8 mouse cellular contexts compared by ENCODE assay signal in the genomic region with DNA sequence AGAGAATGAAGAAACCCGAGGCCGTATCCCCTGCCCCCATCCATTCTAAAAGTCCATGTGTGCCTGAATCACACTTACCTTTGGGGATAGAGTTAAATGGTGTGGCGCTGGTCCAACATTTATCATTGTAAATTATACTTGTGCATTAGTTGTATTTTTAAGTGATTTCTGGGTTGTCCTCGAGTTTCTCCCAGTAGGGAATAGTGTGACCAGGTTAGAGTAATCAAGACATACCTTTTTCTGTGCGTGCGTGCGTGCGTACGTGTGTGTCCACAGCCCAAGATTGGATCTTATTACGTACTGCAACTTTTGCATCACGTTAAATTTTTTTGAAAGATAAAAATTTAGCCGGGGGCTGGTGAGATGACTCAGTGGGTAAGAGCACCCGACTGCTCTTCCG. TPM values are rescaled to one million over a fixed set of nuclear protein-coding genes. Genes with fewer than 3 reads are reported as not detected.
A peak's percentile ranks its signal among the peaks of the same experiment; 100 is the strongest.
DNase-seq lines count a peak whose midpoint lies in the region; ATAC-seq and TF ChIP-seq lines count a peak whose summit lies in the region.

No protein-coding gene starts in this region.

- peak overlapping the region; percentile 96 for H3K4me3 ChIP-seq in limb, embryonic 14.5 days (replicated peaks; ENCODE audit: low read length)
- peak overlapping the region; percentile 86 for H3K4me3 ChIP-seq in stomach, postnatal 0 days (ENCODE audit: low read depth, low read length)

- TF ChIP-seq POLR2A in limb, embryonic 14.5 days (IDR thresholded peaks at IDR 0.05; ENCODE audit: borderline replicate concordance, extremely low read depth, insufficient read depth, insufficient read length) = no peak

- peaks cover 21% of the 10 kb centered on the region for H3K36me3 ChIP-seq in limb, embryonic 14.5 days (ENCODE audit: control insufficient read depth, insufficient read depth, low read length)
- H3K36me3 ChIP-seq in stomach, postnatal 0 days (ENCODE audit: control insufficient read depth, insufficient read depth, low read length) = 0 out of 2 replicates have a peak, but pooled peaks cover 3% of the 10 kb centered on the region

- WGBS in limb, embryonic 14.5 days = 43% methylated on average over 14 of the region's 14 CpGs
- WGBS in stomach, postnatal 0 days = 37% methylated on average over 14 of the region's 14 CpGs

- H3K9me3 ChIP-seq in limb, embryonic 14.5 days (ENCODE audit: control insufficient read depth, low read length) = no peaks in the 10 kb centered on the region
- no peaks in the 10 kb centered on the region for H3K9me3 ChIP-seq in stomach, postnatal 0 days (ENCODE audit: control insufficient read depth, low read length)

- H3K9ac ChIP-seq in limb, embryonic 14.5 days (ENCODE audit: low read depth, low read length, severe bottlenecking) = peak overlapping the region; percentile 55
- peak overlapping the region; percentile 64 for H3K9ac ChIP-seq in stomach, postnatal 0 days (ENCODE audit: low read length)

- H3K4me1 ChIP-seq in limb, embryonic 14.5 days (ENCODE audit: control insufficient read depth, insufficient read depth, low read length) = peaks cover 20% of the 10 kb centered on the region
- H3K4me1 ChIP-seq in stomach, postnatal 0 days (replicated peaks; ENCODE audit: control insufficient read depth, insufficient read depth) = 0 out of 2 replicates have a peak, but pooled peaks cover 2% of the 10 kb centered on the region

- no peak for TF ChIP-seq CTCF in stomach, postnatal 0 days (IDR thresholded peaks at IDR 0.05; ENCODE audit: low read depth)

- ATAC-seq in limb, embryonic 14.5 days (ENCODE audit: low FRiP score, low read depth) = no peak
- ATAC-seq in stomach, postnatal 0 days (ENCODE audit: low FRiP score, low TSS enrichment) = no peak

- H3K4me2 ChIP-seq in limb, embryonic 14.5 days (replicated peaks; ENCODE audit: low read depth, low read length, severe bottlenecking) = peak overlapping the region; percentile 78
- peak overlapping the region; percentile 80 for H3K4me2 ChIP-seq in stomach, postnatal 0 days (replicated peaks; ENCODE audit: low read depth)

- H3K27me3 ChIP-seq in limb, embryonic 14.5 days (ENCODE audit: control insufficient read depth, insufficient read depth, low read length) = no peaks in the 10 kb centered on the region
- H3K27me3 ChIP-seq in stomach, postnatal 0 days (ENCODE audit: control insufficient read depth, insufficient read depth, low read length) = no peaks in the 10 kb centered on the region

- TF ChIP-seq EP300 in stomach, postnatal 0 days (optimal IDR thresholded peaks at IDR 0.05) = no peak

- peak; percentile 45 to 68 for DNase-seq in cerebellum, postnatal 10 days
- no peak for DNase-seq in cerebellum, postnatal 25 days
- peak; percentile 15 for DNase-seq in thymus, postnatal 4 days
- DNase-seq in thymus, postnatal 25 days = no peak
- peak; percentile 45 for DNase-seq in limb, embryonic 14.5 days (ENCODE audit: low spot score)
- no peak for DNase-seq in stomach, postnatal 0 days (ENCODE audit: low spot score)
- DNase-seq in urinary bladder, postnatal 4 days (ENCODE audit: low spot score in 2 of 2) = no peak
- no peak for DNase-seq in frontal cortex, postnatal 36 days (ENCODE audit: low spot score in 2 of 2)

- peak overlapping the region; percentile 94 for H3K27ac ChIP-seq in limb, embryonic 14.5 days (replicated peaks; ENCODE audit: low read depth, low read length)
- peak overlapping the region; percentile 96 for H3K27ac ChIP-seq in stomach, postnatal 0 days (replicated peaks)

RNA-seq across cellular contexts. Expression of a gene that starts 0.8 kb away (rescaled TPM):
- polyA plus RNA-seq in limb, embryonic 14.5 days (2012; rRNA removed) = 26.4 and 36.6 TPM in 2 replicates
- 44.4 TPM in 2 replicates for polyA plus RNA-seq in limb, embryonic 14.5 days (2014; fragmentation: Nextera tagmentation; extraction: Ambion mirVana)
- polyA plus RNA-seq in stomach, postnatal 0 days (2015; fragmentation: Nextera tagmentation; extraction: Ambion mirVana) = 41.7 and 42.5 TPM in 2 replicates

RNA-seq across cellular contexts. Expression of a gene that starts 1.1 kb away (rescaled TPM):
- polyA plus RNA-seq in limb, embryonic 14.5 days (2012; rRNA removed) = 112 and 128 TPM in 2 replicates
- 331 and 346 TPM in 2 replicates for polyA plus RNA-seq in limb, embryonic 14.5 days (2014; fragmentation: Nextera tagmentation; extraction: Ambion mirVana)
- polyA plus RNA-seq in stomach, postnatal 0 days (2015; fragmentation: Nextera tagmentation; extraction: Ambion mirVana) = 149 and 153 TPM in 2 replicates

RNA-seq across cellular contexts. Expression of a gene that starts 41.6 kb away (rescaled TPM):
- polyA plus RNA-seq in limb, embryonic 14.5 days (2012; rRNA removed) = 16.2 and 16.8 TPM in 2 replicates
- 5.6 and 7.1 TPM in 2 replicates for polyA plus RNA-seq in limb, embryonic 14.5 days (2014; fragmentation: Nextera tagmentation; extraction: Ambion mirVana)
- 12.2 and 13.0 TPM in 2 replicates for polyA plus RNA-seq in stomach, postnatal 0 days (2015; fragmentation: Nextera tagmentation; extraction: Ambion mirVana)

RNA-seq across cellular contexts. Expression of a gene that starts 48.9 kb away (rescaled TPM):
- polyA plus RNA-seq in limb, embryonic 14.5 days (2012; rRNA removed) = 3.9 and 5.3 TPM in 2 replicates
- polyA plus RNA-seq in limb, embryonic 14.5 days (2014; fragmentation: Nextera tagmentation; extraction: Ambion mirVana) = 4.6 and 6.1 TPM in 2 replicates
- polyA plus RNA-seq in stomach, postnatal 0 days (2015; fragmentation: Nextera tagmentation; extraction: Ambion mirVana) = 2.9 and 3.2 TPM in 2 replicates

Comparison
In these comparisons a context has a peak if more than half of its experiments do, and no peak if none do; other contexts are left out.
1. DNase-seq: peak in cerebellum, postnatal 10 days (2 of 2), thymus, postnatal 4 days (single experiment) and limb, embryonic 14.5 days (single experiment); none in cerebellum, postnatal 25 days (0 of 2), thymus, postnatal 25 days (single experiment), stomach, postnatal 0 days (single experiment), urinary bladder, postnatal 4 days (0 of 2) and frontal cortex, postnatal 36 days (0 of 2).